Mouse (Mus musculus): ENCODE measurements around the gene Mtch2. TPM values are rescaled to one million over a fixed set of nuclear protein-coding genes. Genes with fewer than 3 reads are reported as not detected.
"Not testable (repeated sequence)": the region's sequence is repeated elsewhere in the genome, so short reads cannot be mapped to it uniquely, and the experiment has no call there.

Gene Mtch2
- 100 to 1,000 TPM; 101 to 104 TPM for polyA plus RNA-seq (2017; shearing (Covaris generic))

DNA sequence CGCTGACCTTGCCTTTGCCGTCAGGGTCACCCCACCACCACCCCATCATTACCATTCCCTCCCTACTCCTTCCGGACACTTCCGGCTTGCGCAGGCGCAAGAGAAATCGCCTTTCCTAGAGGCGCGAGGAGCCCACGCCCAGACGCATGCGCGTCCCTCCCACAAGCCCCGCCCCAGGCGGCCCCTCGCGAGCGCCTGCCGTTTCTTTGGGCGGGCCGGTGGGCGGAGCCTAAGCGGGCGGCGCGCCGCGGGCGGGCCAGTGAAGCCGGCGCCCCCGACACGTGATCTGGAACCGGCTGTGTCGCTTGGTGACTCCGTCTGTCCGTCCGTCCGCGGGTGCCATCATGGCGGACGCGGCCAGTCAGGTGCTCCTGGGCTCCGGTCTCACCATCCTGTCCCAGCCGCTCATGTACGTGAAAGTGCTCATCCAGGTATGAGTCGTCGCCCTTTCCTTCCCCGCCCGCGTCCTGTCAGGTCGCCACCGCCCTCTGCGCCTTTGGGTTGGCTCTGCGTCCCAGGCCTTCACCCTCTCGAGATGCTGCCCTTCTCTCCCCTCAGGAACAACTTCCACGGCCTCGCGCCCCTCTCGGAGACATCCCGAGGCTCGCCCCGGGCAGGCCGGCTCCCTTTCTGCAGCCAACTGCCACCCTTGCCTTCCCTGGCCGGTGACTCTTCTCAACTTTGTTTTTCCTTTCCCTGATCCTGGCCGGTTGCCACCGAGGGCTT lies at the start of gene Mtch2:
TSS of gene Mtch2 (plus strand) at position 201 of the 726 bp plus-strand sequence.
- peak; percentile 92 for ATAC-seq

GRCm38 (mm10) chr2:90808241-90809126 lies 38.5 kb upstream of the Mtch2 start:
- ATAC-seq, result no peak

DNA sequence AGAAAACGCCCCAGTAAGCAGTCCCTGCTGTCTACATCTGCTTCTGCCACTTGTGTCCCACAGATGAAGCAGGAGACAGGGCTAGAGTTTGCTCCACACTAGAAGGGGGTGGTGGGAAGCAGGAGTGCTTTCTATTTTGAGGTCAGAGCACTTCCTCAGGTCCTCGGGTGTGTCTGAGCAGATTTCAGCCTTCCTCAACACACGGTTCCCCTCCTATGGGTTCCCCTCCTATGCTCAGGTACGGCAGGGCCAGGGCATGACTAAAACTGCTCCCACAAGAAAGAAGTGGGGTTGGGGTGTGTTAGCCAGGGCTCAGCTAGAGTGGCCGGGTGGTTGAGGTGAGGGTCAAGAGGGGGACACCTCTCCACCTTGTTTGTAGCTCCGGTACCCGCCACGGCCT lies 36.2 kb upstream of the Mtch2 start:
- no peak for ATAC-seq

DNA sequence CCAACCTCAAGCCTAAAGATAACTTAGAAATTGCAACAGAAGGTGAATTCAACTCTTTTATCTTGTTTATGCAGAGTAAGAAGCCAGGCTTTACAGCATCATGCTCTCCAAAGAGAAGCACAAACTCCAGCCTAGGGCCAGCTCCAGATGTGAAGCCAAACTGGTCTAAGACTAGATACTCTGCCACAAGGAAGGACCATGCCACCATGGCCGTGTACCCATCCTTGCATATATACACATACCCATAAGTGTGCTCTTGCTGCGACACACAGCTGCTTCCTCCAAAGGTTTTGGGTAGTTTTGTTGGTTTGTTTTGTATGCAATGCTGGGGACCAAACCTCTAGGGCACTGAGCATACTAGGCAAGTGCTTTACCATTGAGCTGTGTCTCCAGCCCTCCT lies 31.7 kb upstream of the Mtch2 start:
- no peak for ATAC-seq

DNA sequence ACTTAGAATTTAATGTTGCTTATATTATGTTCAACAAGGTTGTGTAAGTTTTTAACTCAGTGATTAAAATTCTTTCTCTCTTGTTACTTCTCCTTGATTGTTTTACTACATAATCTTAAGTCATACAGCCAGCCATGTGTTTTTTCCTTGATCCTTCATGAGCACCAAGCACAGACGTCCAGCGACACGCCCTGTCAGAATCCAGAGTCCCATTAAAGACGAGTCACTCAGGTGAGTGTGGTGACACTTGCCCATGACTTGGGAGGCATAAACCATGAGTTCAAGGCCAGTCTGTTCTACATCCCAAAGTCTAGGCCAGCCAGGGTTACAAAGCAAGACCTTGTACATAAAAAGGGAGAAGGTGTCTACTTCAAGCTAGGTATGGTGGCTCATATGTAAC lies 30.8 kb upstream of the Mtch2 start:
- ATAC-seq, result no peak

GRCm38 (mm10) chr2:90818710-90819109 lies 28.2 kb upstream of the Mtch2 start:
- no peak for ATAC-seq

GRCm38 (mm10) chr2:90820894-90821293 lies 26.1 kb upstream of the Mtch2 start:
- ATAC-seq, result no peak

DNA sequence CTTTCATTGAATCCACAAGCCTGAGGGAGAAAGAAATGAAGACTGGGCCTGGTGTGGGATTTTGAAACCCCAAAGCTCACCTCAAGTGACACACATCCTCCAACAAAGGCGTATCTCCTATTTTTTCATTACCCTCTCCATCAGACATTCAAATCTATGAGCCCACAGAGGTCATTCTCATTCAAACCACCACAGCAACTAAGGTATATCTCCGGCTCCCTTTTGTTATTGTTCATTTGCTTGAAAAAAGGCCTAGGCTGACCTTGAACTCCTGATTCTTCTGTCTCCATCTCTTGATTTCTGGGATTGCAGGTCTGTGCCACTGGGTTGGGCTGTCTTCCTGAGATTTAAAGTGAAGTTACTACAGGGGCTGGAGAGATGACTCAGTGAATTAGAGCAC lies 24.0 kb upstream of the Mtch2 start:
- ATAC-seq, result no peak

DNA sequence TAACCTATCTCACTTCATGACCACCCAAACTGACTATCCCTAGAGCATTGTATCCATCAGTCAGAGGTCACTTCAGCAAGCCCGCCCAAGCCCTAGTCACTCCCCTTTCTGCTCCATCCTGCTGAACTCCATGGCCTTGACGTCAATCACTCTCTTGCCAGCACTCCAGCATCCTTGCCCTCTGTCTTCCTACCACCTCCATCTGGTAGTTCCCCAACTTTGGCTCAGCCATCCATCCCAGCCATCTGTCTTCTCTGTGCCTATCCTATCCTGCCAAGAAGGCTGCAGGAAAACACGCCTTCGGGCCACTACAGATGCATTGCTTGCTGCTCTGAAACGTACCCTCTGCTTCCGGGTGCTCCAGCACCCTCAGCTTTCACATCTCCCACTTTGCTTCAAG lies 23.2 kb upstream of the Mtch2 start:
- no peak for ATAC-seq

- not testable (repeated sequence) for ATAC-seq
These were observed 22.4 kb upstream of the Mtch2 start for GRCm38 (mm10) chr2:90824528-90824927.

DNA sequence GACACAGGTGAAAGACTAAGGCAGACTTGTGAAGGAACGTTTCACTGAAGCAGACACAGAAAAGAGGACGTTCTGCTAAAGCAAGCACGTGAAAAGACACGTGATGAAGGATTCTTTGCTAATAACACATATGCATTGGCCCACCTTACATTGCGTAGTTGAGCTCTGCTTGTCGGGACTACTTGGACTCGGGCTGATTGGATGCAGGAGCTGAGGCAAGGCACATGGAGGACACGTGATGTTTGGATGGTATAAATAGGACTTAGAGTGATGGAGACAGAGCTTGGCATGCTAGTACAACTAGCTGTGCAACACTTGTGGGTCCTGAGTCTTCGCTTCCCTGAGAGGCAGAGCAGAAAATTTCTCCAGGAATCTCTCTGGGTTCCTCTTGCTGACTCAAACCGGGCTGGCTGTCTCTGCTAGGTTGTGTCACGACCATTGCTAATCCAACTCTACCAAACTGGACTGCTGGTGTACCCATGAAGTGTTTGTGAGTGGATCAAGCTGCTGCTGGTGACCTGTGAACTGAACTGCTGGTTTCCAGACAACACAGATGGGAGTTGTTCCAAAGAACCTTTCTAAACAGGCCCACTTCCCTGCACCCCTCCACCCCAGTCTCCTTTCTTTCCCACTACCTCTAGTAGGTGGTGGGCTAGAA lies 21.3 kb upstream of the Mtch2 start:
- ATAC-seq, result no peak

DNA sequence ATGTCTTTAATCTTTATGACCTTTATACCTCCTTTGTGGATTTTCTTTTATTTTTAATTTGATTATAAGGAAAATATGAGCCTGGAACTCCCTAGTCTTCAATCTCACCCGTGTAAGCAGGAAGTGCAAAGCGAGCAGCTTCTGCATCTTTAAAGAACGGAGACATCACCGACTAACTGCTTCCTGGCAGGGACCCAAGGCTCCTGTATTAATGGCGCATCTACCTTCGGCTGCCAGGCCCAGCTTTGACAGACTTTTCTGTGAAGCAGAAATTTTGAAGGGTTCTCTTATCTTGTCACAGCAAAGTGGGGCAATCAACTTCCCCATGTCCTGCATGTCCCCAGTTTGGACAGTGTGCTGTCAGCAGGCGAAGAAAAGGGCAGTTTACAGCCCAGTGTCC lies 18.2 kb upstream of the Mtch2 start:
- ATAC-seq, result no peak

DNA sequence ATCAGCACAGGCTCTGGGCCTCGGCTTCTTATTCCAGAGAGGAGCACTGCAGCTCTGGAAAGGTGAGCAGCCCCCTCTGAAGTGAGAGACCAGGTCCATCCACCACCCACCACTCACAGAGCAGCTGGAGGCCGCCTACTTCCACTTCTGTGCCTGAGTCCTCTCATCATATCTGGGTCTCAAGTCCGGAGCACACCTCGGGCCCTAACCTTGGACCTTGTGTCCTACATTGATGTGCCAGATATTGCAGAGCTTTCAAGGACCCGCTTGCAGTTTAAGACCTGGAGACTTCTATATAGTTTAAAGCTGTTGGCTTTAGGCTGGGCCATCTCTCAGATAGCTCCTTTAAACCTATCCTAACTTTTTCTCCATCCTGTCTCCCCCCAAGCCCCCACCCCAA lies 13.5 kb upstream of the Mtch2 start:
- no peak for ATAC-seq

GRCm38 (mm10) chr2:90838621-90839020 lies 8.3 kb upstream of the Mtch2 start:
- ATAC-seq, result no peak

GRCm38 (mm10) chr2:90843666-90844065 lies 3.3 kb upstream of the Mtch2 start:
- ATAC-seq, result no peak

- ATAC-seq, result no peak
These were observed 2.7 kb upstream of the Mtch2 start for GRCm38 (mm10) chr2:90844262-90844661.

- ATAC-seq, result no peak
These were observed 1.7 kb upstream of the Mtch2 start for GRCm38 (mm10) chr2:90845234-90845633.

DNA sequence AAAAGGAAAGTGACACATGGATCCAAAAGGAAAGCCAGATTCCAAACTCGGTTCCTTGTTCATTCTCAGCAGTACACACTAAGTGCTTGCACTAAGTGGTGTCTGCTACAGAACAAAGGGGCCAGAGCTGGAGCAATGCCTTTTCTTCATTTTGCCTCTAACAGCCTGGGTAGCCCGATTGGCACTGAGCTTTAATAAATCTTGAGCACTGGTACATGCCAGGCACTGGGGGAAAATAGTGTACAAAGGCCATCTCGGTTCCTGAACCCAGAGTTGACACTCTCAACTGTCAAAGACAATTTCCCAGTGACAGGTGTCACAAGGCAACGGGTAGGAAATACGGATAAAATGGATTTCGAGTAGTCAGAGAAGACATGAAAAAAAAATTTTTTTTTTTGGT lies 784 bp upstream of the Mtch2 start:
- ATAC-seq, result no peak

DNA sequence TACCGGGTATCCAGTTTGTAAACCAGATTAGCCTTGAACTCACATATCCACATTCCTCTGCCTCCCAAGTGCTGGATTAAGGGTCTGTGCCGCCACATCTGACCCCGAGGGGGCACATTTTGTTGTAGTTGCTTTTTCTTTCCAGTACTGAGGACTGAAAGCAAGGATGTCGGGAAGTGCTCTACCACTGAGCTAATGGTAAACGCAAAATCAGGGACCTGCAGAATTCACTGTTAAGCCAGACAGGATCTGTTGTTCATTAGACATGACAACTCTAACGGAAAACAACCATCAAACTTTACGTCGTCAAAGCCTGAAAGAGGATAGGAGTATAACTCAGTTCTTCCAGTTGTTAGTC lies 379 bp upstream of the Mtch2 start:
- peak; percentile 67 for ATAC-seq

DNA sequence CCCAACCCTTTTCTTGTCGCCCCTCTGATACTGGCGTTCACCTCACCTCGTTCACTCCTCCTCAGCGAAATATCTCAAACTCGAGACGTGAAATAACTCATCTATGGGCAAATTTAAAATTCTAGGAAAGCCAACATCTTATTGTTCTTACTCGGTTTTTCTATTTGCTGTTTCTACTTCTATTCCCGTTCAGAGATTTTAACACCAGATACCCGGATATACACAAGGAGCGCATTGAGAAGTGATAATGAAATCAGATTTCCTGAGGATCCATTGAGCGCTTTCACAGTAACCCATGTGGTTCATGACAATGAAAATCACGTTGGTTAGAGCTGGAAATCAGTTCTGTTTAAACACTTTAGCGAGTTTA lies 711 bp downstream of the Mtch2 start:
- no peak for ATAC-seq

DNA sequence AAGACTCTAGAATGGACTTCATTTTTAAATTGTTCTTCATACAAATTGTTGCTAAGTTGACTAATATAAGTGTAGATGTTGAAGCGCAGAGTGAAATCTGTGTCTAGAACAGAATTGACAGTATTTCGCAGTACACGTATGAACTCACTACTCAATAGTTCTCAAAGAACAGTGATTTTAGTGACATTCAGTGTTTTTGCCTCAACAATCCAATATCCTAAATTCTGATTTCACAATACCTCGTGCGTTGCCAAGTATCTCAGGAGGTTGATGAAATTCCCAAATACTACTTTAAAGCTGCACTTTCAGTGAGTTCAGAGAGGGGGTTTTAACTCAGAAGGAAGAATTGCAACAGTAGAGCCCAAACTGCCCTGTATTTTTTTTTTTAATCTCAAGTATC lies 1.4 kb downstream of the Mtch2 start:
- no peak for ATAC-seq

DNA sequence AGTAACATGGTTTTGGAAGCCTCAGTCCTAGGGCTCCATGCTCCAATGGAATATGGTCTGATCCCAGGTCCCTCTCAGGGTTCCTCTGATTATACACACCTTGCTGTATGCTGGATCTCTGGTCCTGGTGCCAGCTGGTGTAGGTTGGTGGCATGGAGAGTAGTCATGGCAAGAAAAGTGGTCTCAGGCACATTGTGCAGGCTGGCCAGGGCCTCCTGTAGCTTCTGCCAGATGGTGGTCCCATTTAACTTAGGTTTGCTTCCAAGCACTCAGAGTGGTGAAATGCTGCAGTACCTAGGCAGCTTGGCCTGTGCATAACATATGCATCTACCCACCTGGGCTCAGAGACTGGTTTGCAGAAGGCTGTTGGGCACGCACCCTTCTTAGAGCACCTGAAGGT lies 3.4 kb downstream of the Mtch2 start:
- no peak for ATAC-seq

GRCm38 (mm10) chr2:90861486-90861885 lies 14.5 kb downstream of the Mtch2 start:
- no peak for ATAC-seq

- no peak for ATAC-seq
These were observed 17.2 kb downstream of the Mtch2 start for GRCm38 (mm10) chr2:90864184-90864583.

Data from CD4-positive, CD25-positive, alpha-beta regulatory T cell, adult 4 months (primary cell).